Mouse (Mus musculus): Measurements from ENCODE around the gene Prkd2.

GRCm38 (mm10) chr7:16892352-16892730 lies 49.6 kb downstream of the Prkd2 start:
- TF ChIP-seq CTCF (IDR thresholded peaks at IDR 0.05; ENCODE audit: low read depth): no peak
- TF ChIP-seq EP300 (IDR thresholded peaks at IDR 0.05; ENCODE audit: low read depth): no peak

All from heart, postnatal 0 days (tissue).